Mouse (Mus musculus) erythroblast, embryonic 14.5 days (primary cell): ENCODE data around the gene Otud7a.

ENCODE experiments used
- GATA1 ChIP-seq: IDR thresholded peaks from 2 replicates; pipeline ENCODE4 v1.6.1; 2012; ENCODE audit warnings: low read length, inconsistent platforms, mixed read lengths
- TAL1 ChIP-seq: IDR thresholded peaks from 3 replicates; pipeline ENCODE4 v1.6.1; 2012; ENCODE audit warnings: low read length, inconsistent platforms, mixed read lengths

- TF ChIP-seq GATA1, result no peak
- TF ChIP-seq TAL1, result no peak
Observed at GRCm38 (mm10) chr7:63522403-63522802, 77.9 kb downstream of the Otud7a start.
